Mouse (Mus musculus): ENCODE measurements around the gene 2410131K14Rik. TPM values are rescaled to one million over a fixed set of nuclear protein-coding genes. Genes with fewer than 3 reads are reported as not detected.

The 2410131K14Rik gene
- polyA plus RNA-seq, 1 experiment from 2014 or later: 17.6 TPM

- no peaks in the 10 kb centered on the region for H3K36me3 ChIP-seq (ENCODE audit: control insufficient read depth, insufficient read depth, low read length)
- H3K27ac ChIP-seq (replicated peaks; ENCODE audit: low read depth, low read length): no peak overlapping the region
- WGBS: 60% methylated on average over 4 of the region's 4 CpGs
- H3K4me3 ChIP-seq (replicated peaks; ENCODE audit: low read depth, low read length): no peak overlapping the region
- H3K4me1 ChIP-seq (ENCODE audit: control insufficient read depth, insufficient read depth, low read length): peaks cover 3% of the 10 kb centered on the region; the same call in 1 of the 2 replicates
- no peaks in the 10 kb centered on the region for H3K9me3 ChIP-seq (ENCODE audit: control insufficient read depth, low read length)
- no peaks in the 10 kb centered on the region for H3K27me3 ChIP-seq (ENCODE audit: control insufficient read depth, insufficient read depth, low read length)
- no peak overlapping the region for H3K9ac ChIP-seq (replicated peaks; ENCODE audit: low read length)
- no peak overlapping the region for H3K4me2 ChIP-seq (ENCODE audit: low read length)
- no peak for ATAC-seq (ENCODE audit: low FRiP score, low TSS enrichment)
- DNase-seq: no peak
Observed at GRCm38 (mm10) chr5:118292476-118292875, 47.4 kb downstream of the 2410131K14Rik start.

- Histone ChIP-seq H3K9me3 (ENCODE audit: control insufficient read depth, low read length) (no peaks in the 10 kb centered on the region), H3K9ac (replicated peaks; ENCODE audit: low read length) (no peak overlapping the region), H3K4me3 (replicated peaks; ENCODE audit: low read depth, low read length) (no peak overlapping the region), H3K4me1 (ENCODE audit: control insufficient read depth, insufficient read depth, low read length) (peaks cover 11% of the 10 kb centered on the region; the same call in 1 of the 2 replicates), H3K36me3 (ENCODE audit: control insufficient read depth, insufficient read depth, low read length) (no peaks in the 10 kb centered on the region), H3K27ac (replicated peaks; ENCODE audit: low read depth, low read length) (peak overlapping the region; percentile 53), H3K27me3 (ENCODE audit: control insufficient read depth, insufficient read depth, low read length) (no peaks in the 10 kb centered on the region), H3K4me2 (ENCODE audit: low read length) (peak overlapping the region; percentile 19; the same call in 1 of the 2 replicates)
- ATAC-seq (ENCODE audit: low FRiP score, low TSS enrichment) (peak; percentile 86), DNase-seq (peak; percentile 90)
- WGBS: 33% methylated on average over 23 of the region's 23 CpGs
Observed at GRCm38 (mm10) chr5:118294086-118294864, 49.2 kb downstream of the 2410131K14Rik start.

GRCm38 (mm10) chr5:118294865-118295258, 49.8 kb downstream of the 2410131K14Rik start:
- WGBS: 89% methylated on average over 7 of the region's 7 CpGs
- no peak overlapping the region for H3K4me2 ChIP-seq (ENCODE audit: low read length)
- no peaks in the 10 kb centered on the region for H3K9me3 ChIP-seq (ENCODE audit: control insufficient read depth, low read length)

GRCm38 (mm10) chr5:118297338-118297746, 52.3 kb downstream of the 2410131K14Rik start:
- peaks cover 11% of the 10 kb centered on the region; the same call in 1 of the 2 replicates for H3K4me1 ChIP-seq (ENCODE audit: control insufficient read depth, insufficient read depth, low read length)
- ATAC-seq (ENCODE audit: low FRiP score, low TSS enrichment) (no peak), DNase-seq (peak; percentile 53)
- WGBS: 13% methylated on average over 12 of the region's 12 CpGs
- H3K27me3 ChIP-seq (ENCODE audit: control insufficient read depth, insufficient read depth, low read length): no peaks in the 10 kb centered on the region
- H3K4me3 ChIP-seq (replicated peaks; ENCODE audit: low read depth, low read length): no peak overlapping the region
- no peaks in the 10 kb centered on the region for H3K36me3 ChIP-seq (ENCODE audit: control insufficient read depth, insufficient read depth, low read length)
- H3K9me3 ChIP-seq (ENCODE audit: control insufficient read depth, low read length): no peaks in the 10 kb centered on the region
- peak overlapping the region; percentile 22; the same call in 1 of the 2 replicates for H3K27ac ChIP-seq (replicated peaks; ENCODE audit: low read depth, low read length)
- H3K4me2 ChIP-seq (ENCODE audit: low read length): no peak overlapping the region
- no peak overlapping the region for H3K9ac ChIP-seq (replicated peaks; ENCODE audit: low read length)

More at GRCm38 (mm10) chr5:118294865-118295258, 49.8 kb downstream of the 2410131K14Rik start:
- H3K4me1 ChIP-seq (ENCODE audit: control insufficient read depth, insufficient read depth, low read length): peaks cover 11% of the 10 kb centered on the region; the same call in 1 of the 2 replicates
- DNase-seq: no peak
- H3K36me3 ChIP-seq (ENCODE audit: control insufficient read depth, insufficient read depth, low read length): no peaks in the 10 kb centered on the region
- no peaks in the 10 kb centered on the region for H3K27me3 ChIP-seq (ENCODE audit: control insufficient read depth, insufficient read depth, low read length)
- no peak overlapping the region for H3K4me3 ChIP-seq (replicated peaks; ENCODE audit: low read depth, low read length)
- H3K9ac ChIP-seq (replicated peaks; ENCODE audit: low read length): no peak overlapping the region
- no peak for ATAC-seq (ENCODE audit: low FRiP score, low TSS enrichment)
- peak overlapping the region; percentile 53 for H3K27ac ChIP-seq (replicated peaks; ENCODE audit: low read depth, low read length)

- Histone ChIP-seq H3K27me3 (ENCODE audit: control insufficient read depth, insufficient read depth, low read length) (no peaks in the 10 kb centered on the region), H3K4me3 (replicated peaks; ENCODE audit: low read depth, low read length) (no peak overlapping the region), H3K4me2 (ENCODE audit: low read length) (no peak overlapping the region), H3K27ac (replicated peaks; ENCODE audit: low read depth, low read length) (no peak overlapping the region), H3K36me3 (ENCODE audit: control insufficient read depth, insufficient read depth, low read length) (no peaks in the 10 kb centered on the region), H3K9me3 (ENCODE audit: control insufficient read depth, low read length) (no peaks in the 10 kb centered on the region), H3K9ac (replicated peaks; ENCODE audit: low read length) (no peak overlapping the region), H3K4me1 (ENCODE audit: control insufficient read depth, insufficient read depth, low read length) (peaks cover 11% of the 10 kb centered on the region; the same call in 1 of the 2 replicates)
- no peak for DNase-seq
- ATAC-seq (ENCODE audit: low FRiP score, low TSS enrichment): no peak
- 87% methylated on average over 11 of the region's 11 CpGs for WGBS
Observed at GRCm38 (mm10) chr5:118299720-118300400, 54.8 kb downstream of the 2410131K14Rik start.

GRCm38 (mm10) chr5:118302466-118303155, 57.6 kb downstream of the 2410131K14Rik start:
- Histone ChIP-seq H3K27me3 (ENCODE audit: control insufficient read depth, insufficient read depth, low read length) (no peaks in the 10 kb centered on the region), H3K4me1 (ENCODE audit: control insufficient read depth, insufficient read depth, low read length) (peaks cover 7% of the 10 kb centered on the region; the same call in 1 of the 2 replicates), H3K4me3 (replicated peaks; ENCODE audit: low read depth, low read length) (no peak overlapping the region), H3K9me3 (ENCODE audit: control insufficient read depth, low read length) (no peaks in the 10 kb centered on the region), H3K4me2 (ENCODE audit: low read length) (no peak overlapping the region), H3K9ac (replicated peaks; ENCODE audit: low read length) (no peak overlapping the region), H3K36me3 (ENCODE audit: control insufficient read depth, insufficient read depth, low read length) (no peaks in the 10 kb centered on the region), H3K27ac (replicated peaks; ENCODE audit: low read depth, low read length) (no peak overlapping the region)
- DNase-seq (no peak), ATAC-seq (ENCODE audit: low FRiP score, low TSS enrichment) (no peak)
- 74% methylated on average over 9 of the region's 9 CpGs for WGBS

- H3K27ac ChIP-seq (replicated peaks; ENCODE audit: low read depth, low read length): no peak overlapping the region
- no peaks in the 10 kb centered on the region for H3K27me3 ChIP-seq (ENCODE audit: control insufficient read depth, insufficient read depth, low read length)
- 89% methylated on average over 19 of the region's 19 CpGs for WGBS
- DNase-seq: no peak
- no peak overlapping the region for H3K4me3 ChIP-seq (replicated peaks; ENCODE audit: low read depth, low read length)
- H3K9ac ChIP-seq (replicated peaks; ENCODE audit: low read length): no peak overlapping the region
- no peaks in the 10 kb centered on the region for H3K9me3 ChIP-seq (ENCODE audit: control insufficient read depth, low read length)
- H3K36me3 ChIP-seq (ENCODE audit: control insufficient read depth, insufficient read depth, low read length): no peaks in the 10 kb centered on the region
- H3K4me1 ChIP-seq (ENCODE audit: control insufficient read depth, insufficient read depth, low read length): no peaks in the 10 kb centered on the region
- ATAC-seq (ENCODE audit: low FRiP score, low TSS enrichment): no peak
- H3K4me2 ChIP-seq (ENCODE audit: low read length): no peak overlapping the region
Observed at GRCm38 (mm10) chr5:118304970-118305618, 60.1 kb downstream of the 2410131K14Rik start.

- H3K36me3 ChIP-seq (ENCODE audit: control insufficient read depth, insufficient read depth, low read length): no peaks in the 10 kb centered on the region
- no peak for ATAC-seq (ENCODE audit: low FRiP score, low TSS enrichment)
- no peak overlapping the region for H3K4me2 ChIP-seq (ENCODE audit: low read length)
- H3K9ac ChIP-seq (replicated peaks; ENCODE audit: low read length): no peak overlapping the region
- H3K4me1 ChIP-seq (ENCODE audit: control insufficient read depth, insufficient read depth, low read length): no peaks in the 10 kb centered on the region
- H3K9me3 ChIP-seq (ENCODE audit: control insufficient read depth, low read length): no peaks in the 10 kb centered on the region
- no peak for DNase-seq
- no peaks in the 10 kb centered on the region for H3K27me3 ChIP-seq (ENCODE audit: control insufficient read depth, insufficient read depth, low read length)
- no peak overlapping the region for H3K27ac ChIP-seq (replicated peaks; ENCODE audit: low read depth, low read length)
- no peak overlapping the region for H3K4me3 ChIP-seq (replicated peaks; ENCODE audit: low read depth, low read length)
- 93% methylated on average over 6 of the region's 6 CpGs for WGBS
Observed at GRCm38 (mm10) chr5:118310389-118310788, 65.4 kb downstream of the 2410131K14Rik start.

Measured in midbrain, embryonic 14.5 days (tissue).